Mouse (Mus musculus): ENCODE measurements around the gene Ddx23. TPM values are rescaled to one million over a fixed set of nuclear protein-coding genes. Genes with fewer than 3 reads are reported as not detected.

Ddx23 gene
- polyA plus RNA-seq, 1 experiment from 2014 or later = 19.4 TPM

- Histone ChIP-seq H3K36me3 (ENCODE audit: control insufficient read depth, insufficient read depth, low read length) (no peaks in the 10 kb centered on the region), H3K27me3 (replicated peaks; ENCODE audit: control insufficient read depth, insufficient read depth, low read length) (no peaks in the 10 kb centered on the region), H3K9ac (ENCODE audit: low read depth, low read length) (peak overlapping the region; percentile 91), H3K9me3 (ENCODE audit: control insufficient read depth, low read length) (no peaks in the 10 kb centered on the region), H3K4me2 (peak overlapping the region; percentile 93), H3K4me3 (ENCODE audit: low read depth, low read length) (peak overlapping the region; percentile 84), H3K27ac (ENCODE audit: low read depth, low read length) (peak overlapping the region; percentile 93; the same call in 1 of the 2 replicates), H3K4me1 (replicated peaks; ENCODE audit: control insufficient read depth, insufficient read depth, low read length) (peaks cover 38% of the 10 kb centered on the region)
- WGBS = 8% methylated on average over 12 of the region's 12 CpGs
- ATAC-seq (replicated peaks; ENCODE audit: low FRiP score) (no peak), DNase-seq (ENCODE audit: low spot score) (no peak)
Observed at GRCm38 (mm10) chr15:98610131-98610633, 52.5 kb downstream of the Ddx23 start.

- ATAC-seq (replicated peaks; ENCODE audit: low FRiP score) (peak; percentile 50), DNase-seq (ENCODE audit: low spot score) (peak; percentile 81)
- Histone ChIP-seq H3K4me1 (replicated peaks; ENCODE audit: control insufficient read depth, insufficient read depth, low read length) (peaks cover 40% of the 10 kb centered on the region), H3K4me2 (peak within 1 kb of the TSS; percentile 93), H3K27ac (ENCODE audit: low read depth, low read length) (peak within 1 kb of the TSS; percentile 93), H3K9me3 (ENCODE audit: control insufficient read depth, low read length) (no peaks in the 10 kb centered on the region), H3K27me3 (replicated peaks; ENCODE audit: control insufficient read depth, insufficient read depth, low read length) (no peaks in the 10 kb centered on the region), H3K4me3 (ENCODE audit: low read depth, low read length) (peak within 1 kb of the TSS; percentile 84), H3K9ac (ENCODE audit: low read depth, low read length) (peak within 1 kb of the TSS; percentile 91), H3K36me3 (ENCODE audit: control insufficient read depth, insufficient read depth, low read length) (peaks cover 2% of the 10 kb centered on the region; the same call in 1 of the 2 replicates)
- WGBS = 1% methylated on average over 59 of the region's 75 CpGs
Observed at GRCm38 (mm10) chr15:98609331-98610130, 53.2 kb downstream of the Ddx23 start, which contains the start of gene Adcy6. Gene Adcy6, minus strand, starts transcription at chr15:98610076.

- under 1% methylated on average over 19 of the region's 26 CpGs for WGBS
- peak overlapping the region; percentile 93 for H3K4me2 ChIP-seq
- ATAC-seq (replicated peaks; ENCODE audit: low FRiP score) = peak; percentile 1; the same call in 1 of the 2 replicates
- H3K9me3 ChIP-seq (ENCODE audit: control insufficient read depth, low read length) = no peaks in the 10 kb centered on the region
- peaks cover 46% of the 10 kb centered on the region for H3K4me1 ChIP-seq (replicated peaks; ENCODE audit: control insufficient read depth, insufficient read depth, low read length)
- DNase-seq (ENCODE audit: low spot score) = peak; percentile 53
- H3K4me3 ChIP-seq (ENCODE audit: low read depth, low read length) = peak overlapping the region; percentile 84
- peaks cover 9% of the 10 kb centered on the region for H3K36me3 ChIP-seq (ENCODE audit: control insufficient read depth, insufficient read depth, low read length)
- peak overlapping the region; percentile 91 for H3K9ac ChIP-seq (ENCODE audit: low read depth, low read length)
- peak overlapping the region; percentile 93 for H3K27ac ChIP-seq (ENCODE audit: low read depth, low read length)
- H3K27me3 ChIP-seq (replicated peaks; ENCODE audit: control insufficient read depth, insufficient read depth, low read length) = no peaks in the 10 kb centered on the region
Observed at GRCm38 (mm10) chr15:98608784-98609250, 53.9 kb downstream of the Ddx23 start.

- peaks cover 52% of the 10 kb centered on the region for H3K4me1 ChIP-seq (replicated peaks; ENCODE audit: control insufficient read depth, insufficient read depth, low read length)
- H3K4me2 ChIP-seq = peak overlapping the region; percentile 93
- no peaks in the 10 kb centered on the region for H3K9me3 ChIP-seq (ENCODE audit: control insufficient read depth, low read length)
- peak overlapping the region; percentile 93 for H3K27ac ChIP-seq (ENCODE audit: low read depth, low read length)
- DNase-seq (ENCODE audit: low spot score) (no peak), ATAC-seq (replicated peaks; ENCODE audit: low FRiP score) (no peak)
- WGBS = 27% methylated on average over 9 of the region's 10 CpGs
- peak overlapping the region; percentile 84 for H3K4me3 ChIP-seq (ENCODE audit: low read depth, low read length)
- H3K36me3 ChIP-seq (ENCODE audit: control insufficient read depth, insufficient read depth, low read length) = peaks cover 14% of the 10 kb centered on the region
- no peaks in the 10 kb centered on the region for H3K27me3 ChIP-seq (replicated peaks; ENCODE audit: control insufficient read depth, insufficient read depth, low read length)
- peak overlapping the region; percentile 91 for H3K9ac ChIP-seq (ENCODE audit: low read depth, low read length)
Observed at GRCm38 (mm10) chr15:98608058-98608783, 54.5 kb downstream of the Ddx23 start.

GRCm38 (mm10) chr15:98607557-98607956 lies 55.1 kb downstream of the Ddx23 start:
- ATAC-seq (replicated peaks; ENCODE audit: low FRiP score) = no peak
- 31% methylated on average over 4 of the region's 4 CpGs for WGBS

GRCm38 (mm10) chr15:98606739-98607138 lies 56.0 kb downstream of the Ddx23 start:
- ATAC-seq (replicated peaks; ENCODE audit: low FRiP score) (no peak), DNase-seq (ENCODE audit: low spot score) (no peak)
- Histone ChIP-seq H3K36me3 (ENCODE audit: control insufficient read depth, insufficient read depth, low read length) (peaks cover 18% of the 10 kb centered on the region), H3K9ac (ENCODE audit: low read depth, low read length) (peak overlapping the region; percentile 10), H3K4me2 (peak overlapping the region; percentile 93), H3K27ac (ENCODE audit: low read depth, low read length) (peak overlapping the region; percentile 93), H3K27me3 (replicated peaks; ENCODE audit: control insufficient read depth, insufficient read depth, low read length) (no peaks in the 10 kb centered on the region), H3K4me3 (ENCODE audit: low read depth, low read length) (peak overlapping the region; percentile 84), H3K4me1 (replicated peaks; ENCODE audit: control insufficient read depth, insufficient read depth, low read length) (peaks cover 66% of the 10 kb centered on the region), H3K9me3 (ENCODE audit: control insufficient read depth, low read length) (no peaks in the 10 kb centered on the region)
- 63% methylated on average over 9 of the region's 9 CpGs for WGBS

More at GRCm38 (mm10) chr15:98607557-98607956, 55.1 kb downstream of the Ddx23 start:
- peak overlapping the region; percentile 93 for H3K27ac ChIP-seq (ENCODE audit: low read depth, low read length)
- H3K4me3 ChIP-seq (ENCODE audit: low read depth, low read length) = peak overlapping the region; percentile 84
- peak overlapping the region; percentile 93 for H3K4me2 ChIP-seq
- no peaks in the 10 kb centered on the region for H3K27me3 ChIP-seq (replicated peaks; ENCODE audit: control insufficient read depth, insufficient read depth, low read length)
- no peak for DNase-seq (ENCODE audit: low spot score)
- H3K9ac ChIP-seq (ENCODE audit: low read depth, low read length) = peak overlapping the region; percentile 91
- H3K4me1 ChIP-seq (replicated peaks; ENCODE audit: control insufficient read depth, insufficient read depth, low read length) = peaks cover 58% of the 10 kb centered on the region
- H3K9me3 ChIP-seq (ENCODE audit: control insufficient read depth, low read length) = no peaks in the 10 kb centered on the region
- H3K36me3 ChIP-seq (ENCODE audit: control insufficient read depth, insufficient read depth, low read length) = peaks cover 18% of the 10 kb centered on the region

- no peaks in the 10 kb centered on the region for H3K27me3 ChIP-seq (replicated peaks; ENCODE audit: control insufficient read depth, insufficient read depth, low read length)
- ATAC-seq (replicated peaks; ENCODE audit: low FRiP score) = peak; percentile 79
- peak overlapping the region; percentile 93 for H3K4me2 ChIP-seq
- H3K27ac ChIP-seq (ENCODE audit: low read depth, low read length) = peak overlapping the region; percentile 93
- 44% methylated on average over 12 of the region's 12 CpGs for whole genome bisulfite sequencing
- H3K9ac ChIP-seq (ENCODE audit: low read depth, low read length) = peak overlapping the region; percentile 56
- peaks cover 72% of the 10 kb centered on the region for H3K4me1 ChIP-seq (replicated peaks; ENCODE audit: control insufficient read depth, insufficient read depth, low read length)
- peaks cover 21% of the 10 kb centered on the region for H3K36me3 ChIP-seq (ENCODE audit: control insufficient read depth, insufficient read depth, low read length)
- DNase-seq (ENCODE audit: low spot score) = peak; percentile 55
- no peaks in the 10 kb centered on the region for H3K9me3 ChIP-seq (ENCODE audit: control insufficient read depth, low read length)
- peak overlapping the region; percentile 84 for H3K4me3 ChIP-seq (ENCODE audit: low read depth, low read length)
Observed at GRCm38 (mm10) chr15:98606051-98606536, 56.6 kb downstream of the Ddx23 start.

GRCm38 (mm10) chr15:98604041-98604575 lies 58.6 kb downstream of the Ddx23 start:
- H3K4me1 ChIP-seq (replicated peaks; ENCODE audit: control insufficient read depth, insufficient read depth, low read length) = peaks cover 66% of the 10 kb centered on the region
- ATAC-seq (replicated peaks; ENCODE audit: low FRiP score) (no peak), DNase-seq (ENCODE audit: low spot score) (no peak)
- no peak overlapping the region for H3K4me2 ChIP-seq
- 92% methylated on average over 24 of the region's 24 CpGs for WGBS
- peak overlapping the region; percentile 70 for H3K27ac ChIP-seq (ENCODE audit: low read depth, low read length)
- H3K27me3 ChIP-seq (replicated peaks; ENCODE audit: control insufficient read depth, insufficient read depth, low read length) = no peaks in the 10 kb centered on the region
- H3K4me3 ChIP-seq (ENCODE audit: low read depth, low read length) = no peak overlapping the region
- peaks cover 30% of the 10 kb centered on the region for H3K36me3 ChIP-seq (ENCODE audit: control insufficient read depth, insufficient read depth, low read length)
- H3K9ac ChIP-seq (ENCODE audit: low read depth, low read length) = no peak overlapping the region
- no peaks in the 10 kb centered on the region for H3K9me3 ChIP-seq (ENCODE audit: control insufficient read depth, low read length)
